Mouse (Mus musculus): ENCODE results near the gene Chit1. TPM values are rescaled to one million over a fixed set of nuclear protein-coding genes. Genes with fewer than 3 reads are reported as not detected.

Chit1 gene
- polyA plus RNA-seq, 1 experiment from 2014 or later = 0.35 TPM

- Histone ChIP-seq H3K36me3 (no peaks in the 10 kb centered on the region), H3K4me1 (replicated peaks) (0 out of 2 replicates have a peak, but pooled peaks cover 4% of the 10 kb centered on the region), H3K9me3 (no peaks in the 10 kb centered on the region), H3K4me2 (no peak overlapping the region), H3K9ac (no peak overlapping the region), H3K27me3 (no peaks in the 10 kb centered on the region), H3K27ac (no peak overlapping the region), H3K4me3 (no peak overlapping the region)
- ATAC-seq (ENCODE audit: low FRiP score) = peak; percentile 37; the same call in 1 of the 2 replicates
- 82% methylated on average over 10 of the region's 11 CpGs for WGBS
Measured at GRCm38 (mm10) chr1:134105043-134105763, 5.8 kb upstream of the Chit1 start.

GRCm38 (mm10) chr1:134105764-134106430 lies 5.1 kb upstream of the Chit1 start:
- Histone ChIP-seq H3K9ac (no peak overlapping the region), H3K27me3 (no peaks in the 10 kb centered on the region), H3K4me1 (replicated peaks) (0 out of 2 replicates have a peak, but pooled peaks cover 4% of the 10 kb centered on the region), H3K9me3 (no peaks in the 10 kb centered on the region), H3K36me3 (no peaks in the 10 kb centered on the region), H3K4me2 (no peak overlapping the region), H3K27ac (no peak overlapping the region), H3K4me3 (no peak overlapping the region)
- ATAC-seq (ENCODE audit: low FRiP score) = no peak
- WGBS = 59% methylated on average over 3 of the region's 3 CpGs

GRCm38 (mm10) chr1:134106719-134107118 lies 4.3 kb upstream of the Chit1 start:
- Histone ChIP-seq H3K4me2 (no peak overlapping the region), H3K9ac (no peak overlapping the region), H3K27ac (no peak overlapping the region), H3K36me3 (no peaks in the 10 kb centered on the region), H3K27me3 (no peaks in the 10 kb centered on the region), H3K4me3 (no peak overlapping the region), H3K4me1 (replicated peaks) (0 out of 2 replicates have a peak, but pooled peaks cover 4% of the 10 kb centered on the region), H3K9me3 (no peaks in the 10 kb centered on the region)
- 5% methylated on average over 5 of the region's 5 CpGs for WGBS
- no peak for ATAC-seq (ENCODE audit: low FRiP score)

- 0 out of 2 replicates have a peak overlapping the region, but pooled peaks have one; percentile 3 for H3K9ac ChIP-seq
- H3K4me2 ChIP-seq = no peak overlapping the region
- ATAC-seq (ENCODE audit: low FRiP score) = no peak
- 0 out of 2 replicates have a peak, but pooled peaks cover 4% of the 10 kb centered on the region for H3K4me1 ChIP-seq (replicated peaks)
- no peak overlapping the region for H3K27ac ChIP-seq
- no peaks in the 10 kb centered on the region for H3K27me3 ChIP-seq
- H3K4me3 ChIP-seq = no peak overlapping the region
- H3K9me3 ChIP-seq = no peaks in the 10 kb centered on the region
- WGBS = 87% methylated on average over 7 of the region's 7 CpGs
- H3K36me3 ChIP-seq = no peaks in the 10 kb centered on the region
Measured at GRCm38 (mm10) chr1:134107777-134108176, 3.3 kb upstream of the Chit1 start.

GRCm38 (mm10) chr1:134110015-134110414 lies 1.0 kb upstream of the Chit1 start:
- Histone ChIP-seq H3K4me2 (no peak overlapping the region), H3K27ac (no peak overlapping the region), H3K9ac (no peak overlapping the region), H3K27me3 (no peaks in the 10 kb centered on the region; the same call in 1 of the 2 replicates), H3K36me3 (no peaks in the 10 kb centered on the region), H3K4me3 (no peak overlapping the region), H3K9me3 (no peaks in the 10 kb centered on the region), H3K4me1 (replicated peaks) (0 out of 2 replicates have a peak, but pooled peaks cover 4% of the 10 kb centered on the region)
- ATAC-seq (ENCODE audit: low FRiP score) = 0 out of 2 replicates have a peak, but pooled peaks have one; percentile 32
- WGBS = 95% methylated on average over 3 of the region's 3 CpGs

- Histone ChIP-seq H3K4me1 (replicated peaks) (peaks cover 6% of the 10 kb centered on the region), H3K27ac (no peak overlapping the region), H3K9ac (no peak overlapping the region), H3K36me3 (no peaks in the 10 kb centered on the region), H3K27me3 (no peaks in the 10 kb centered on the region; the same call in 1 of the 2 replicates), H3K9me3 (no peaks in the 10 kb centered on the region), H3K4me3 (no peak overlapping the region), H3K4me2 (no peak overlapping the region)
- ATAC-seq (ENCODE audit: low FRiP score) = no peak
- WGBS = 87% methylated on average over 5 of the region's 5 CpGs
Measured at GRCm38 (mm10) chr1:134110449-134110848, 593 bp upstream of the Chit1 start.

GRCm38 (mm10) chr1:134113560-134113959 lies 2.5 kb downstream of the Chit1 start:
- no peak overlapping the region for H3K4me3 ChIP-seq
- no peak overlapping the region for H3K4me2 ChIP-seq
- H3K27ac ChIP-seq = no peak overlapping the region
- peaks cover 8% of the 10 kb centered on the region for H3K4me1 ChIP-seq (replicated peaks)
- ATAC-seq (ENCODE audit: low FRiP score) = no peak
- no peak overlapping the region for H3K9ac ChIP-seq
- no peaks in the 10 kb centered on the region; the same call in 1 of the 2 replicates for H3K27me3 ChIP-seq
- WGBS = 73% methylated on average over 5 of the region's 5 CpGs
- no peaks in the 10 kb centered on the region for H3K9me3 ChIP-seq
- no peaks in the 10 kb centered on the region for H3K36me3 ChIP-seq

GRCm38 (mm10) chr1:134114018-134114417 lies 3.0 kb downstream of the Chit1 start:
- Histone ChIP-seq H3K4me3 (no peak overlapping the region), H3K4me2 (no peak overlapping the region), H3K9ac (no peak overlapping the region), H3K27me3 (no peaks in the 10 kb centered on the region; the same call in 1 of the 2 replicates), H3K9me3 (no peaks in the 10 kb centered on the region), H3K36me3 (no peaks in the 10 kb centered on the region), H3K4me1 (replicated peaks) (peaks cover 8% of the 10 kb centered on the region), H3K27ac (no peak overlapping the region)
- ATAC-seq (ENCODE audit: low FRiP score) = no peak
- WGBS = 79% methylated on average over 7 of the region's 7 CpGs

- Histone ChIP-seq H3K4me2 (no peak overlapping the region), H3K36me3 (no peaks in the 10 kb centered on the region), H3K9me3 (no peaks in the 10 kb centered on the region), H3K9ac (no peak overlapping the region; the same call in 1 of the 2 replicates), H3K4me1 (replicated peaks) (peaks cover 8% of the 10 kb centered on the region), H3K27ac (no peak overlapping the region), H3K27me3 (no peaks in the 10 kb centered on the region; the same call in 1 of the 2 replicates), H3K4me3 (no peak overlapping the region)
- no peak for ATAC-seq (ENCODE audit: low FRiP score)
- 87% methylated on average over 13 of the region's 13 CpGs for WGBS
Measured at GRCm38 (mm10) chr1:134114730-134115129, 3.7 kb downstream of the Chit1 start.

- H3K27ac ChIP-seq = no peak overlapping the region
- peaks cover 8% of the 10 kb centered on the region for H3K4me1 ChIP-seq (replicated peaks)
- no peak overlapping the region for H3K4me2 ChIP-seq
- H3K9ac ChIP-seq = peak overlapping the region; percentile 46; the same call in 1 of the 2 replicates
- no peaks in the 10 kb centered on the region for H3K9me3 ChIP-seq
- WGBS = 67% methylated on average over 8 of the region's 8 CpGs
- ATAC-seq (ENCODE audit: low FRiP score) = no peak
- H3K36me3 ChIP-seq = no peaks in the 10 kb centered on the region
- H3K4me3 ChIP-seq = no peak overlapping the region
- H3K27me3 ChIP-seq = no peaks in the 10 kb centered on the region; the same call in 1 of the 2 replicates
Measured at GRCm38 (mm10) chr1:134115424-134115823, 4.4 kb downstream of the Chit1 start.

GRCm38 (mm10) chr1:134117110-134117509 lies 6.1 kb downstream of the Chit1 start:
- Histone ChIP-seq H3K27ac (no peak overlapping the region), H3K4me1 (replicated peaks) (peaks cover 8% of the 10 kb centered on the region), H3K36me3 (no peaks in the 10 kb centered on the region), H3K9ac (no peak overlapping the region), H3K4me3 (no peak overlapping the region), H3K9me3 (no peaks in the 10 kb centered on the region), H3K4me2 (no peak overlapping the region), H3K27me3 (no peaks in the 10 kb centered on the region; the same call in 1 of the 2 replicates)
- WGBS = 82% methylated on average over 5 of the region's 5 CpGs
- no peak for ATAC-seq (ENCODE audit: low FRiP score)

GRCm38 (mm10) chr1:134120179-134120578 lies 9.1 kb downstream of the Chit1 start:
- peak; percentile 52; the same call in 1 of the 2 replicates for ATAC-seq (ENCODE audit: low FRiP score)
- peak overlapping the region; percentile 25 for H3K4me2 ChIP-seq
- H3K27ac ChIP-seq = no peak overlapping the region
- 6% methylated on average over 5 of the region's 5 CpGs for WGBS
- H3K4me3 ChIP-seq = no peak overlapping the region
- H3K9me3 ChIP-seq = no peaks in the 10 kb centered on the region
- H3K9ac ChIP-seq = no peak overlapping the region
- H3K27me3 ChIP-seq = no peaks in the 10 kb centered on the region
- H3K36me3 ChIP-seq = no peaks in the 10 kb centered on the region
- H3K4me1 ChIP-seq (replicated peaks) = peaks cover 8% of the 10 kb centered on the region
